Mouse (Mus musculus) kidney, adult 2 months (tissue): ENCODE results near the gene Uggt1.

ENCODE experiments used
- CTCF ChIP-seq: fragments of 200-500 bp; conservative IDR thresholded peaks from 2 replicates; pipeline ENCODE4 v1.5.1; 2011; ENCODE audit warnings: low read depth, mild to moderate bottlenecking, control low read depth, low read length, moderate library complexity, mixed read lengths; ENCODE audit not compliant: insufficient read depth, insufficient read length
- POLR2A ChIP-seq: fragments of 200-500 bp; IDR thresholded peaks from one replicate; pipeline ENCODE4 v1.6.1; 2011; ENCODE audit warnings: low read depth, low read length, control low read depth

DNA sequence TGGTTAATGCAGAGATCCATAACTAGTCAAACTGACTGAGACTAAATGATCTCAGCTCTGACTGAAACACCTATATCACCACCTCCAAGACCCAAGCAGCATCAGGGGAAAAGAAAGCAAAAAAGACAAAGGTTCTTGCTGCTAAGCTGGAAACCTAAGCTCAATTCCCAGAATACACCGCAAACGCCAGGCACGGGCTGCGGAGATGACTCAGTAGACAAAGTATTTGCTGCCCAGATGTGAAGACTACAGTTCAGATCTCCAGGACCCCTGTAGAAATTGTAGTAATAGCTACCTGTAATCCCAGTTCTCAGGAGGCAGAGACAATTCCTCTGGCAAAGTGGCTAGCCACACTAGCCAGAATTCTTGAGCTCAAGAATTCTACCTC is 302 bp upstream of the Uggt1 start:
- no peak for TF ChIP-seq CTCF
- no peak for TF ChIP-seq POLR2A
